Mouse (Mus musculus) cerebellum, adult (tissue): ENCODE results near the gene Fcho1.
"Not testable (repeated sequence)": the region's sequence is repeated elsewhere in the genome, so short reads cannot be mapped to it uniquely, and the experiment has no call there.

Experiments
- ATAC-seq: cut with Nextera tagmentation; 2 replicates; pipeline ENCODE4 v1.9.2; 2017; ENCODE audit warnings: mild to moderate bottlenecking, moderate library complexity, mixed read lengths; ENCODE audit not compliant: insufficient number of reproducible peaks, low FRiP score, low TSS enrichment

Fcho1 gene

GRCm38 (mm10) chr8:71719218-71719617 is 6.3 kb downstream of the Fcho1 start:
- ATAC-seq = no peak

GRCm38 (mm10) chr8:71718252-71718651 is 7.3 kb downstream of the Fcho1 start:
- no peak for ATAC-seq

GRCm38 (mm10) chr8:71717096-71717495 is 8.4 kb downstream of the Fcho1 start:
- ATAC-seq = no peak

GRCm38 (mm10) chr8:71716561-71717053 is 8.9 kb downstream of the Fcho1 start:
- ATAC-seq = no peak

- ATAC-seq = no peak
Measured at GRCm38 (mm10) chr8:71715531-71715930, 10.0 kb downstream of the Fcho1 start.

GRCm38 (mm10) chr8:71711574-71711973 is 13.9 kb downstream of the Fcho1 start:
- no peak for ATAC-seq

- peak; percentile 74 for ATAC-seq
Measured at GRCm38 (mm10) chr8:71709800-71710446, 15.6 kb downstream of the Fcho1 start.

GRCm38 (mm10) chr8:71709134-71709799 is 16.2 kb downstream of the Fcho1 start:
- peak; percentile 45 for ATAC-seq

GRCm38 (mm10) chr8:71707874-71708273 is 17.6 kb downstream of the Fcho1 start:
- ATAC-seq = no peak

- ATAC-seq = not testable (repeated sequence)
Measured at GRCm38 (mm10) chr8:71703400-71703799, 22.1 kb downstream of the Fcho1 start.

- ATAC-seq = no peak
Measured at GRCm38 (mm10) chr8:71702923-71703322, 22.6 kb downstream of the Fcho1 start.

GRCm38 (mm10) chr8:71702087-71702432 is 23.5 kb downstream of the Fcho1 start:
- no peak for ATAC-seq

GRCm38 (mm10) chr8:71701414-71702086 is 24.0 kb downstream of the Fcho1 start, which contains the start of gene B3gnt3:
TSS of gene B3gnt3 (minus strand) at chr8:71701789.
- ATAC-seq = no peak

GRCm38 (mm10) chr8:71700493-71701269 is 24.8 kb downstream of the Fcho1 start:
- no peak for ATAC-seq

- ATAC-seq = not testable (repeated sequence)
Measured at GRCm38 (mm10) chr8:71695456-71695855, 30.1 kb downstream of the Fcho1 start.

- ATAC-seq = no peak
Measured at GRCm38 (mm10) chr8:71693166-71694041, 32.1 kb downstream of the Fcho1 start.

GRCm38 (mm10) chr8:71692509-71692908 is 33.0 kb downstream of the Fcho1 start:
- ATAC-seq = no peak

- ATAC-seq = no peak
Measured at GRCm38 (mm10) chr8:71689028-71689427, 36.5 kb downstream of the Fcho1 start, which contains the start of gene Insl3. TSS of gene Insl3 (plus strand) at chr8:71689214.

- no peak for ATAC-seq
Measured at GRCm38 (mm10) chr8:71687616-71688015, 37.9 kb downstream of the Fcho1 start.
